Mouse (Mus musculus): ENCODE results near the gene Ethe1.

DNA sequence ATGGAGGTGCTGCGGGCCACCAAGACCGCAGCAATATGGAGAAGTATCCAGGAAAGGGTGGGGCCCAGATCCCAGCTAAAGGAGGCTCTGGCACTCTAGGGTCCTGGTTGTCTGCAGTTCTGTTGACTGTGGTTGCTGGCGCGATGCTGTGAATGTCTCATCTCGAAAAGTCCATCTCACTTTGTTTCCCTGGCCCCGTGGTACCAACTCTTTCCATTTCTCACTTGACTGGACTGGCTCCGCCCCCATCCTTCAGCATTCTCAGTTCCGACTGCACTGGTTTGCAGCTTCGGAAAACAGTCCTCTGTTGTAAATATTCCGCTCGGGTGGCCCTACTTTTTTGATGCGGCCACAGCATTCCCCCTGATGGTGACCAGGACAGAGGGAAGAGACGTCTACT, 53.1 kb downstream of the Ethe1 start:
- TF ChIP-seq CTCF (IDR thresholded peaks at IDR 0.05; ENCODE audit: control insufficient read depth, insufficient read depth, insufficient read length) (no peak), CEBPB (IDR thresholded peaks at IDR 0.05; ENCODE audit: low read depth) (no peak)

Measured in C2C12 (cell line).